Mouse (Mus musculus): ENCODE data around the gene Itfg1. TPM values are rescaled to one million over a fixed set of nuclear protein-coding genes. Genes with fewer than 3 reads are reported as not detected.
"Not testable (repeated sequence)": the region's sequence is repeated elsewhere in the genome, so short reads cannot be mapped to it uniquely, and the experiment has no call there.

Gene Itfg1
- polyA plus RNA-seq, 1 experiment from 2014 or later: 75.0 TPM

DNA sequence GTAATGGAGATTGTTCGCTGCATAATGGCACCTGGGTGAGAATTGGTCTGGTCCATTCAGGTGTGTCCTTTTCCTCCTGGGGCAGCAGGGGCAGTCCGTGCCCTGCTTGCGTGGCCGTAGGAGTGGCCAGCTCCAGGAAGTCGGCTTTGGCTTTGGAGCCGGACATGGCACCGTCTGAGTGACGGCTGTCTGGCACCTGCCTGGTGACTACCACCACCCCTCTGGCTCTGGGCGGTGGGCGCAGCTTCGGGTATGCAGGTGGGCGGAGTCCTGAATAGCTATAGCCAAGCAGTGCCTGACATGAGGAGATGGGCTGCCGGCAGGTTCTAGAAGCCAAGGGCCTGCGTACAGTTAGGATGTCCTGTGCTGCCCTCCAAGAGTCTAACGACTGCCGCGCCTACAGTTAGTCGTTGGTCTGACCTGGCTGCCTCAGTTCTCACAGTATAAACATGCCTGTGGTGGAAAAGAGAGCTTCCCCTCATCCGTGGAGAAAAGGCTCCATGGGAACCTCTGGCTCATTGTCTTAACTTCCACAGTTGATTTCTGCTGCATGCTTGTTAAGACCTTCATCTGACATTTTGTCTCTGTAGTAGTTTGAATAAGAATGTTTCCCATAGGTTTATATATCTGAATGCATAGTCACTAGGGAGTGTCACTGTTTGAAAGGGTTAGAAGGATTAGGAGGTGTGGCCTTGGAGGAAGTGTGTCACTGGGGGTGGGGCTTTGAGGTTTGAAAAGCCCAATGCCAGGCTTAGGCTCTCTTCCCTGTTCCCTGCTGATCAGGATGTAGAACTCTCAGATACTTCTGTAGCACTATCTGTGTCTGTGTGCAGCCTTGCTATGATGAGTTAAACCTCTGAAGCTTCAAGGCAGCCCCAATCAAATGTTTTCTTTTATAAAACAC, 13.8 kb upstream of the Itfg1 start:
- Histone ChIP-seq H3K36me3 (ENCODE audit: control insufficient read depth, insufficient read depth, low read length) (no peaks in the 10 kb centered on the region), H3K9ac (ENCODE audit: low read length) (no peak overlapping the region), H3K4me3 (ENCODE audit: low read length) (no peak overlapping the region), H3K4me2 (ENCODE audit: low read depth, low read length) (no peak overlapping the region), H3K4me1 (replicated peaks; ENCODE audit: control insufficient read depth, insufficient read depth, low read length) (no peaks in the 10 kb centered on the region), H3K27me3 (ENCODE audit: control insufficient read depth, insufficient read depth, low read depth, low read length) (no peaks in the 10 kb centered on the region), H3K27ac (ENCODE audit: low read length) (no peak overlapping the region), H3K9me3 (ENCODE audit: control insufficient read depth, low read length) (no peaks in the 10 kb centered on the region)
- 86% methylated on average over 19 of the region's 19 CpGs for WGBS
- no peak for ATAC-seq (ENCODE audit: low read depth)

DNA sequence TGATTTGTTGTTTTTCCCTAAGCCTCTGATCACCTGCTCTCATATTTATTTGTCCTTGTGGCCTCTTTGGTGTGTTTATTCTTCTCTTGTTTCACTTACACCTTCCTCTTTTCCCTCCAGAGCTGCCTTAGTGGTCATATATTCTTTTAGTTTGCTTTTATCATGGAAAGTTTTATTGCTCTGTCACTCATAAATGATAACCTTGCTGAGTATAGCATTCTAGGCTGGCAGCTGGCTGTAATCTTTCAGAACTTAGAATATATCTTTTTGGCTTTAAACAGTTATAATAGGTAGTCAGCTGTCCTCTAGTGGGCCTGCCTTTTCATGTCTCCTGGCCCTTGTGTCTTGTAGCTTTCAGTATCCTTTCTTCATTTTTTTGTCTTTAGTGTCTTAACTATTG, 5.2 kb upstream of the Itfg1 start:
- no peak for ATAC-seq (ENCODE audit: low read depth)
- no peak overlapping the region for H3K4me2 ChIP-seq (ENCODE audit: low read depth, low read length)
- H3K27me3 ChIP-seq (ENCODE audit: control insufficient read depth, insufficient read depth, low read depth, low read length): no peaks in the 10 kb centered on the region
- H3K4me1 ChIP-seq (replicated peaks; ENCODE audit: control insufficient read depth, insufficient read depth, low read length): peaks cover 3% of the 10 kb centered on the region; the same call in 1 of the 2 replicates
- H3K9ac ChIP-seq (ENCODE audit: low read length): no peak overlapping the region
- H3K36me3 ChIP-seq (ENCODE audit: control insufficient read depth, insufficient read depth, low read length): no peaks in the 10 kb centered on the region
- no peak overlapping the region for H3K4me3 ChIP-seq (ENCODE audit: low read length)
- no peaks in the 10 kb centered on the region for H3K9me3 ChIP-seq (ENCODE audit: control insufficient read depth, low read length)
- H3K27ac ChIP-seq (ENCODE audit: low read length): no peak overlapping the region

DNA sequence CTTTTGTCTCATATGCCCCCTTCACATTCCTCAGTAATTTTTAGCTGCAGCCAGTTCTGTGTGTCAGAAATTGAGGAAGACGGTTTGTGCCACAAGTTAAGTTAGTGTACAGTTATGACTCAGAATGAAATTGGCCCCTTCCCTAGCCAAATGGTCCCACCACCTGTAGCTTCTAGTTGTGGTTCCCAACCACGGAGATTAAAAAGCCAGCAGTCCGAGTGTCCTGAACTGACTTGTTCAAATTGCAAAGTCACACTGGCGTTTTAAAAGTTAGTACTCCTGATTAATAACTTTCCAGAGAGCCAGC, 721 bp upstream of the Itfg1 start:
- H3K36me3 ChIP-seq (ENCODE audit: control insufficient read depth, insufficient read depth, low read length): no peaks in the 10 kb centered on the region
- H3K4me3 ChIP-seq (ENCODE audit: low read length): peak overlapping the region; percentile 90
- H3K27ac ChIP-seq (ENCODE audit: low read length): no peak overlapping the region; the same call in 1 of the 2 replicates
- H3K4me1 ChIP-seq (replicated peaks; ENCODE audit: control insufficient read depth, insufficient read depth, low read length): peaks cover 9% of the 10 kb centered on the region
- H3K9ac ChIP-seq (ENCODE audit: low read length): peak overlapping the region; percentile 95
- no peaks in the 10 kb centered on the region for H3K27me3 ChIP-seq (ENCODE audit: control insufficient read depth, insufficient read depth, low read depth, low read length)
- WGBS: 5% methylated on average over 4 of the region's 4 CpGs
- H3K4me2 ChIP-seq (ENCODE audit: low read depth, low read length): peak overlapping the region; percentile 47
- no peak for ATAC-seq (ENCODE audit: low read depth)
- no peaks in the 10 kb centered on the region for H3K9me3 ChIP-seq (ENCODE audit: control insufficient read depth, low read length)

DNA sequence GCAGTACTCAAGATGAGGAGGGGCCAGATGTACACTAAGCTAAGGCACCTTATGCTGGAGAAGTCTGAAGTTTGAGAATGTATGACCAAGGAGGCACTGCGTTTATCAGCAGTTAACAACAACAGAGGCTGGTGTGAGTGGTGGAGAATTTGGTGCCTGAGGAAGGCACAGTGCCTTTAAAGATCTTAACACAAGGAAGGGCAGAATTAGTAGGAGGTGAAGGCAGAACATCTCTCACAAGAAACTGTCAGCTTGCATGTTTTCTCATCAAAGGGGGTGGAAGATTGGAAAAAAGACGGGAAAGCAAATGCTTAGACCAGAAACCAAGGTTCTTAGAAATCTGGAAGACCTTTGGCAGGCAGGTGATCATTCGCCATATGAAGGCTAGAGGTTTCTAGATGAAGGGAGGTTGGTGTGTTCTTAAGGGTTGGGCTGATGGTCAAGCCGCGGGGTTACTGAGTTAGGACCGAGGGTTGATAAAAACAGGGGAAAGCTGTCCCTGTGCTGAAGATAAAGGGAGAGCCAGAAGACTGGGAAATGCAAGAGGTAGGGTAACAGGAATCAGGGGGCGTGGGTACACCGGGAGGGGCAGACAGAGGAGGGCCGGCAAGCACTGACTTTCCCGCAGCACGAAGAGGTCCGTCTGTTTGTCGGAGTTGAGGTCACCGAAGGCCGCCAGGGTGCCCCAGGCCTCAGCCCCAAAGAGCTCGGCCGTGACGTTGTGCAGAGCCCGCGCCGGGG, 635 bp downstream of the Itfg1 start:
- Histone ChIP-seq H3K36me3 (ENCODE audit: control insufficient read depth, insufficient read depth, low read length) (peaks cover 4% of the 10 kb centered on the region; the same call in 1 of the 2 replicates), H3K4me2 (ENCODE audit: low read depth, low read length) (peak overlapping the region; percentile 90), H3K27me3 (ENCODE audit: control insufficient read depth, insufficient read depth, low read depth, low read length) (no peaks in the 10 kb centered on the region), H3K9me3 (ENCODE audit: control insufficient read depth, low read length) (no peaks in the 10 kb centered on the region), H3K9ac (ENCODE audit: low read length) (peak overlapping the region; percentile 95), H3K27ac (ENCODE audit: low read length) (peak overlapping the region; percentile 97), H3K4me1 (replicated peaks; ENCODE audit: control insufficient read depth, insufficient read depth, low read length) (peaks cover 9% of the 10 kb centered on the region), H3K4me3 (ENCODE audit: low read length) (peak overlapping the region; percentile 90)
- WGBS: under 1% methylated on average over 21 of the region's 21 CpGs
- no peak for ATAC-seq (ENCODE audit: low read depth)

DNA sequence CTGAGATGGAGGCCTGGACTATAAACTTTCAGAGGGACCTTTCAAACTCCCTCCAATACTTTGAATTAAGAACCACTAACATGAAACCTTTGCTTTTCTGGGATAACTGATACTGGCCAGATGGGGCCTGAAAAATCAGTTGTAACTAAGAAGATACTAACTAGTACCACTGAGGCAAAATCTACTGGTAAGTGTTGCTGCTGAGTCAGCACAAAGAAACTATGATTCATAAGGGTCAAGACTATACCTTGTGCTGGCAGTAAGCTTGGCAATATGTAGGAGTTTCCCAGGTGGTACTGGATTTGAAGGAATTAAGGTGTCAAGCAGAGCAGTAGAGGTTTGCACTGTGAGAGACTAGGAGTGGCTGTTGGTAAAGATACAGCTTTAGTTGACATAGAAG, 27.1 kb downstream of the Itfg1 start:
- H3K4me3 ChIP-seq (ENCODE audit: low read length): no peak overlapping the region
- H3K36me3 ChIP-seq (ENCODE audit: control insufficient read depth, insufficient read depth, low read length): peaks cover under 1% of the 10 kb centered on the region; the same call in 1 of the 2 replicates
- H3K9ac ChIP-seq (ENCODE audit: low read length): no peak overlapping the region
- no peaks in the 10 kb centered on the region for H3K9me3 ChIP-seq (ENCODE audit: control insufficient read depth, low read length)
- no peak overlapping the region for H3K27ac ChIP-seq (ENCODE audit: low read length)
- H3K27me3 ChIP-seq (ENCODE audit: control insufficient read depth, insufficient read depth, low read depth, low read length): no peaks in the 10 kb centered on the region
- no peak for ATAC-seq (ENCODE audit: low read depth)
- H3K4me1 ChIP-seq (replicated peaks; ENCODE audit: control insufficient read depth, insufficient read depth, low read length): no peaks in the 10 kb centered on the region
- H3K4me2 ChIP-seq (ENCODE audit: low read depth, low read length): no peak overlapping the region

DNA sequence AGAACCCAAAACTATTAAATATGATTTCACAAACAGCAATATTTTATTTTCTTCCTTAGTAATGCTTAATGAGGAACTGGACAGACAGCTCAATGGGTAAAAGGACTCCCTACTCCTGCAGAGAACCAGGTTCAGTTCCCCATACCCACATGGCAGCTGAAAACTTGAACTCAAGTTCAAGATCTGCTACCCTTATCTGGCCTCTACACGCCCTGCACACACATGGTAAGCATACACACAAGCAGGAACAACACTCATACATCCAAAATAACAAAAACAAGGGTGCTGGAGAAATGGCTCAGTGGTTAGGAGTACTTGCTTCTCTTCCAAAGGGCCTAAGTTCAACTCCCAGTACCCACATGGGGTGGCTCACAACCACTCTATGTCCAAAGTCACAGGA, 39.3 kb downstream of the Itfg1 start:
- no peak overlapping the region for H3K9ac ChIP-seq (ENCODE audit: low read length)
- H3K36me3 ChIP-seq (ENCODE audit: control insufficient read depth, insufficient read depth, low read length): peaks cover 3% of the 10 kb centered on the region; the same call in 1 of the 2 replicates
- no peaks in the 10 kb centered on the region for H3K4me1 ChIP-seq (replicated peaks; ENCODE audit: control insufficient read depth, insufficient read depth, low read length)
- H3K27ac ChIP-seq (ENCODE audit: low read length): no peak overlapping the region
- no peaks in the 10 kb centered on the region for H3K9me3 ChIP-seq (ENCODE audit: control insufficient read depth, low read length)
- H3K4me3 ChIP-seq (ENCODE audit: low read length): no peak overlapping the region
- H3K4me2 ChIP-seq (ENCODE audit: low read depth, low read length): no peak overlapping the region
- no peak for ATAC-seq (ENCODE audit: low read depth)
- 91% methylated on average over 1 of the region's 1 CpGs for WGBS
- H3K27me3 ChIP-seq (ENCODE audit: control insufficient read depth, insufficient read depth, low read depth, low read length): no peaks in the 10 kb centered on the region

DNA sequence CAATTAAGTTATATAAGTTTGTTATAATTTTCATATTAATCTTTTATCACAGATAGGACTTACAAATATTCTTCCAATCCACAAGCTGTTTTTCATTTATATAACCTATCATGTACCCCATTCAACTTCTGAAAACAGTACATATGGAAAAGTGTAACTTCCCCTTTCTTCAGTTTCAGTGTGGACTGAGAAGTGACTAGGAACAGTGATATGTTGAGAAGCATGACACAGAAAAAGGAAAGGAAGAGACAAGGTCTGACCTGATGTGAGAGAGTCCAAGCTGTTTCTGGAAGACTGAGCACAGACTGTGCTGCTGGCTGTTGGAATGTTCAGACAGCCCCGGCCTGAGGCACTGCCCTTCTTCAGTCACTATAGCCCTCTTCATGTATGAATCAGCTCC, 40.6 kb downstream of the Itfg1 start:
- Histone ChIP-seq H3K4me1 (replicated peaks; ENCODE audit: control insufficient read depth, insufficient read depth, low read length) (no peaks in the 10 kb centered on the region), H3K4me2 (ENCODE audit: low read depth, low read length) (no peak overlapping the region), H3K27ac (ENCODE audit: low read length) (no peak overlapping the region), H3K4me3 (ENCODE audit: low read length) (no peak overlapping the region), H3K9ac (ENCODE audit: low read length) (no peak overlapping the region), H3K36me3 (ENCODE audit: control insufficient read depth, insufficient read depth, low read length) (peaks cover 3% of the 10 kb centered on the region; the same call in 1 of the 2 replicates), H3K9me3 (ENCODE audit: control insufficient read depth, low read length) (no peaks in the 10 kb centered on the region), H3K27me3 (ENCODE audit: control insufficient read depth, insufficient read depth, low read depth, low read length) (no peaks in the 10 kb centered on the region)
- ATAC-seq (ENCODE audit: low read depth): no peak
- 100% methylated on average over 1 of the region's 1 CpGs for WGBS

DNA sequence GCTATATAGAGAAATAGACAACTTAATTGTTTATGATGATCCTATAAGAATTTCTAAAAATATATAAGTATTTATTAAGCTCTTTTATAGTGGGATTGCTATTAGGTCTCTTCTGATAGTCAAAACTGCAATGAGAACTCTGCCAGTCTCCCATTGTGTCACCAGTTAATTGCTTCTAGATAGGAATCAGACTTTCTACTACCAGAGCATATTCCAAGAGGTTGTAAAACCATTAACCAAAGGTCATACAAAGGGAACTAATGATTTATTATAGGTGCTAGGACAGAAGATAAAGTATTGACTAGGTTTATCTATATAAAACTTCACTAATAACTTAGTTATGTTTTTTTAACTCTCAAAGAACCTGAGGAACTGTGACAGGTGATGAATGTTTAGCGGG, 44.3 kb downstream of the Itfg1 start:
- not testable (repeated sequence) for H3K36me3 ChIP-seq (ENCODE audit: control insufficient read depth, insufficient read depth, low read length); H3K9ac ChIP-seq (ENCODE audit: low read length); H3K9me3 ChIP-seq (ENCODE audit: control insufficient read depth, low read length); ATAC-seq (ENCODE audit: low read depth); H3K27ac ChIP-seq (ENCODE audit: low read length); H3K4me2 ChIP-seq (ENCODE audit: low read depth, low read length); H3K4me3 ChIP-seq (ENCODE audit: low read length); H3K4me1 ChIP-seq (replicated peaks; ENCODE audit: control insufficient read depth, insufficient read depth, low read length); H3K27me3 ChIP-seq (ENCODE audit: control insufficient read depth, insufficient read depth, low read depth, low read length)
- WGBS: 80% methylated on average over 1 of the region's 1 CpGs

DNA sequence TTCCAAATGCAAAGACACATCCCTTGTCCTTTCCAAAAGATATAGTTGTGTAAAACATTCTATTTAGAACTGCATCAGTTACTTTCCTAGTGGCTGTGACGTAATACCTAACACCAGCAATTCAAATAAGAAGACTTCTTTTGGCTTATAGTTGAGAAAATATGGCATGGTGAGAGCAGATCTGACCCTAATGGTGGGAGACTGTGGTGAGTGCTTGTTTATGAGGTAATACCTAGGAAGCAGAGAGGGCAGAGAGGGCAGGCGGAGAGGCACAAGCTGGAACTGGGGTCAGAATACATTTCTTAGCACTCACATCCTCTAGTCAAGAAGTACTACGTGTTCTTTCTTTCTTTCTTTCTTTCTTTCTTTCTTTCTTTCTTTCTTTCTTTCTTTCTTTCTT, 52.4 kb downstream of the Itfg1 start:
- Histone ChIP-seq H3K36me3 (ENCODE audit: control insufficient read depth, insufficient read depth, low read length) (no peaks in the 10 kb centered on the region), H3K27me3 (ENCODE audit: control insufficient read depth, insufficient read depth, low read depth, low read length) (no peaks in the 10 kb centered on the region), H3K4me2 (ENCODE audit: low read depth, low read length) (no peak overlapping the region), H3K9ac (ENCODE audit: low read length) (no peak overlapping the region), H3K9me3 (ENCODE audit: control insufficient read depth, low read length) (no peaks in the 10 kb centered on the region), H3K27ac (ENCODE audit: low read length) (no peak overlapping the region), H3K4me1 (replicated peaks; ENCODE audit: control insufficient read depth, insufficient read depth, low read length) (no peaks in the 10 kb centered on the region), H3K4me3 (ENCODE audit: low read length) (no peak overlapping the region)
- WGBS: 85% methylated on average over 3 of the region's 3 CpGs
- no peak for ATAC-seq (ENCODE audit: low read depth)

All from lung, embryonic 16.5 days (tissue).